Mouse (Mus musculus): ENCODE measurements at regions not wholly inside any gene's neighbourhood (a gene's known extent, or its start where the extent isn't known, plus 50 kb on each side); places are given as distances from the start of the nearest gene placed in this dataset.

- no peak for DNase-seq
Measured at GRCm38 (mm10) chr1:167517611-167518110, 51.1 kb upstream of the Lrrc52 start.

- DNase-seq: no peak
Measured at GRCm38 (mm10) chr1:167523881-167524280, 57.3 kb upstream of the Lrrc52 start.

GRCm38 (mm10) chr1:167532571-167533331 is 65.4 kb upstream of the Rxrg start:
- no peak for DNase-seq

GRCm38 (mm10) chr1:167546000-167546399 is 52.2 kb upstream of the Rxrg start:
- DNase-seq: no peak

- DNase-seq: peak; percentile 12
Measured at GRCm38 (mm10) chr1:167547248-167547647, 50.9 kb upstream of the Rxrg start.

Measured in thymus, postnatal 4 days (tissue).